Comparison of ENCODE assay signal across 8 mouse cellular contexts in genomic region chr6:128361901-128362300, GRCm38 (mm10). TPM values are rescaled to one million over a fixed set of nuclear protein-coding genes. Genes with fewer than 3 reads are reported as not detected.
A peak's percentile ranks its signal among the peaks of the same experiment; 100 is the strongest.
DNase-seq lines count a peak whose midpoint lies in the region; ATAC-seq and TF ChIP-seq lines count a peak whose summit lies in the region.

No protein-coding gene starts in this region.

- peaks cover 10% of the 10 kb centered on the region for H3K4me1 ChIP-seq in heart, embryonic 16.5 days (ENCODE audit: control insufficient read depth, insufficient read depth, low read length)
- H3K4me1 ChIP-seq in hindbrain, embryonic 11.5 days (replicated peaks; ENCODE audit: control insufficient read depth, insufficient read depth, low read length) = 0 out of 2 replicates have a peak, but pooled peaks cover 3% of the 10 kb centered on the region
- H3K4me1 ChIP-seq in midbrain, embryonic 10.5 days = peaks cover 51% of the 10 kb centered on the region

- H3K4me3 ChIP-seq in heart, embryonic 16.5 days (ENCODE audit: low read length) = peak overlapping the region; percentile 88
- peak overlapping the region; percentile 89 for H3K4me3 ChIP-seq in hindbrain, embryonic 11.5 days (ENCODE audit: low read depth, low read length)
- peak overlapping the region; percentile 97 for H3K4me3 ChIP-seq in midbrain, embryonic 10.5 days

- no peak for ATAC-seq in heart, embryonic 16.5 days (replicated peaks; ENCODE audit: extremely low read depth, insufficient read depth, low FRiP score)
- ATAC-seq in Patski = peak; percentile 1
- ATAC-seq in hindbrain, embryonic 11.5 days (ENCODE audit: low FRiP score) = no peak

- peak overlapping the region; percentile 92 for H3K27ac ChIP-seq in heart, embryonic 16.5 days (ENCODE audit: low read length)
- peak overlapping the region; percentile 91 for H3K27ac ChIP-seq in hindbrain, embryonic 11.5 days (ENCODE audit: low read depth, low read length)
- H3K27ac ChIP-seq in midbrain, embryonic 10.5 days (replicated peaks) = peak overlapping the region; percentile 99

- H3K9me3 ChIP-seq in heart, embryonic 16.5 days (replicated peaks; ENCODE audit: control insufficient read depth, low read length) = no peaks in the 10 kb centered on the region
- no peaks in the 10 kb centered on the region for H3K9me3 ChIP-seq in hindbrain, embryonic 11.5 days (ENCODE audit: control insufficient read depth, low read length)
- no peaks in the 10 kb centered on the region for H3K9me3 ChIP-seq in midbrain, embryonic 10.5 days (replicated peaks)

- no peak for TF ChIP-seq CTCF in Patski (IDR thresholded peaks at IDR 0.05)

- in situ Hi-C loops in Patski (cut with MboI; ENCODE audit: low pct_unique_long_range_greater_than_20kb) = loop anchor here (5.0 kb wide), 1 partner anchor 50 kb away; no protein-coding TSS in a partner anchor

- H3K36me3 ChIP-seq in heart, embryonic 16.5 days (ENCODE audit: control insufficient read depth, insufficient read depth) = peaks cover 18% of the 10 kb centered on the region; the same call in 1 of the 2 replicates
- H3K36me3 ChIP-seq in hindbrain, embryonic 11.5 days (ENCODE audit: control insufficient read depth, insufficient read depth, low read length) = peaks cover 7% of the 10 kb centered on the region; the same call in 1 of the 2 replicates
- H3K36me3 ChIP-seq in midbrain, embryonic 10.5 days = peaks cover 47% of the 10 kb centered on the region

- peak overlapping the region; percentile 87 for H3K9ac ChIP-seq in heart, embryonic 16.5 days (ENCODE audit: low read length)
- peak overlapping the region; percentile 95 for H3K9ac ChIP-seq in hindbrain, embryonic 11.5 days (ENCODE audit: low read depth, low read length)

- CTCF ChIA-PET in Patski (lab: Charles Lee) = interaction anchor here (1.4 to 3.1 kb wide), 3 partner anchors 25 to 49 kb away, joined by 4 to 8 read pairs (median 7); no protein-coding TSS in a partner anchor

- WGBS in heart, embryonic 16.5 days = 16% methylated on average over 9 of the region's 9 CpGs
- 15% methylated on average over 9 of the region's 9 CpGs for WGBS in hindbrain, embryonic 11.5 days
- 17% methylated on average over 9 of the region's 9 CpGs for WGBS in midbrain, embryonic 10.5 days

- H3K4me2 ChIP-seq in heart, embryonic 16.5 days (ENCODE audit: low read depth, low read length) = peak overlapping the region; percentile 77
- H3K4me2 ChIP-seq in hindbrain, embryonic 11.5 days (replicated peaks; ENCODE audit: low read depth, low read length) = peak overlapping the region; percentile 82

- POLR2A ChIA-PET in Patski (lab: Charles Lee) = interaction anchor here (0.6 to 1.1 kb wide), 3 partner anchors 27 to 62 kb away, joined by 3 to 5 read pairs (median 4); no protein-coding TSS in a partner anchor

- no peak for DNase-seq in heart, postnatal 4 days
- no peak for DNase-seq in Patski (ENCODE audit: low read depth, low spot score)
- DNase-seq in hindbrain, embryonic 11.5 days (ENCODE audit: low spot score) = no peak
- no peak for DNase-seq in midbrain, embryonic 10.5 days (ENCODE audit: low spot score)
- no peak for DNase-seq in right cerebral cortex, postnatal 36 days (ENCODE audit: low spot score in 2 of 2)
- no peak for DNase-seq in left cerebral cortex, adult 8-10 months (ENCODE audit: low spot score in 2 of 2)
- DNase-seq in cerebellum, adult 9-10 months = no peak

- no peaks in the 10 kb centered on the region for H3K27me3 ChIP-seq in heart, embryonic 16.5 days (ENCODE audit: control insufficient read depth, insufficient read depth, low read length)
- H3K27me3 ChIP-seq in Patski = no peaks in the 10 kb centered on the region
- H3K27me3 ChIP-seq in hindbrain, embryonic 11.5 days (ENCODE audit: control insufficient read depth, insufficient read depth, low read length) = no peaks in the 10 kb centered on the region
- no peaks in the 10 kb centered on the region for H3K27me3 ChIP-seq in midbrain, embryonic 10.5 days (ENCODE audit: low read depth, poor library complexity, severe bottlenecking)

RNA-seq across cellular contexts. Expression of gene Rhno1, which starts 0.8 kb away (rescaled TPM):
- polyA plus RNA-seq in heart, embryonic 16.5 days (2015; fragmentation: Nextera tagmentation; extraction: Ambion mirVana) = 79.2 and 82.5 TPM in 2 replicates
- total RNA-seq in heart, postnatal 4 days (2021) = 10 to 100 TPM; 25.7 to 26.8 TPM
- 47.2 TPM for polyA plus RNA-seq in Patski (2021)
- 164 and 173 TPM in 2 replicates for polyA plus RNA-seq in hindbrain, embryonic 11.5 days (2014; fragmentation: Nextera tagmentation; extraction: Ambion mirVana)
- polyA plus RNA-seq in midbrain, embryonic 10.5 days (2016; fragmentation: Nextera tagmentation; extraction: Ambion mirVana) = 185 and 190 TPM in 2 replicates
- 10 to 100 TPM; 17.3 to 20.1 (median 18.8) TPM for total RNA-seq in left cerebral cortex, adult 8-10 months (2022)

RNA-seq across cellular contexts. Expression of gene Foxm1, which starts 0.9 kb away (rescaled TPM):
- 26.3 and 26.4 TPM in 2 replicates for polyA plus RNA-seq in heart, embryonic 16.5 days (2015; fragmentation: Nextera tagmentation; extraction: Ambion mirVana)
- 10 to 100 TPM; 42.0 to 48.9 TPM for total RNA-seq in heart, postnatal 4 days (2021)
- 45.4 TPM for polyA plus RNA-seq in Patski (2021)
- polyA plus RNA-seq in hindbrain, embryonic 11.5 days (2014; fragmentation: Nextera tagmentation; extraction: Ambion mirVana) = 39.6 and 46.1 TPM in 2 replicates
- polyA plus RNA-seq in midbrain, embryonic 10.5 days (2016; fragmentation: Nextera tagmentation; extraction: Ambion mirVana) = 66.0 and 72.7 TPM in 2 replicates
- 1 to 10 TPM in 3 of 4 experiments, under 1 TPM in 1; 0.81 to 1.8 (median 1.7) TPM for total RNA-seq in left cerebral cortex, adult 8-10 months (2022)

RNA-seq across cellular contexts. Expression of gene Tulp3, which starts 6.2 kb away (rescaled TPM):
- 11.0 and 11.1 TPM in 2 replicates for polyA plus RNA-seq in heart, embryonic 16.5 days (2015; fragmentation: Nextera tagmentation; extraction: Ambion mirVana)
- 10 to 100 TPM; 10.9 to 11.4 TPM for total RNA-seq in heart, postnatal 4 days (2021)
- polyA plus RNA-seq in Patski (2021) = 79.6 TPM
- polyA plus RNA-seq in hindbrain, embryonic 11.5 days (2014; fragmentation: Nextera tagmentation; extraction: Ambion mirVana) = 15.7 and 23.4 TPM in 2 replicates
- 21.7 and 22.5 TPM in 2 replicates for polyA plus RNA-seq in midbrain, embryonic 10.5 days (2016; fragmentation: Nextera tagmentation; extraction: Ambion mirVana)
- total RNA-seq in left cerebral cortex, adult 8-10 months (2022) = 10 to 100 TPM; 16.6 to 22.1 (median 20.2) TPM

RNA-seq across cellular contexts. Expression of gene Tex52, which starts 13.4 kb away (rescaled TPM):
- 0.14 and 0.22 TPM in 2 replicates for polyA plus RNA-seq in heart, embryonic 16.5 days (2015; fragmentation: Nextera tagmentation; extraction: Ambion mirVana)
- total RNA-seq in heart, postnatal 4 days (2021) = not detected
- 0.44 TPM for polyA plus RNA-seq in Patski (2021)
- 0.40 and 0.42 TPM in 2 replicates for polyA plus RNA-seq in hindbrain, embryonic 11.5 days (2014; fragmentation: Nextera tagmentation; extraction: Ambion mirVana)
- polyA plus RNA-seq in midbrain, embryonic 10.5 days (2016; fragmentation: Nextera tagmentation; extraction: Ambion mirVana) = 0.56 and 0.66 TPM in 2 replicates
- 1 to 10 TPM; 1.6 to 2.3 (median 1.9) TPM for total RNA-seq in left cerebral cortex, adult 8-10 months (2022)

RNA-seq across cellular contexts. Expression of gene Gm44596, which starts 13.4 kb away (rescaled TPM):
- not detected in 2 replicates for polyA plus RNA-seq in heart, embryonic 16.5 days (2015; fragmentation: Nextera tagmentation; extraction: Ambion mirVana)
- not detected for total RNA-seq in heart, postnatal 4 days (2021)
- not detected for polyA plus RNA-seq in Patski (2021)
- not detected in 2 replicates for polyA plus RNA-seq in hindbrain, embryonic 11.5 days (2014; fragmentation: Nextera tagmentation; extraction: Ambion mirVana)
- not detected in 2 replicates for polyA plus RNA-seq in midbrain, embryonic 10.5 days (2016; fragmentation: Nextera tagmentation; extraction: Ambion mirVana)
- not detected for total RNA-seq in left cerebral cortex, adult 8-10 months (2022)
